Mouse (Mus musculus): ENCODE measurements around the gene Sipa1l1.

DNA sequence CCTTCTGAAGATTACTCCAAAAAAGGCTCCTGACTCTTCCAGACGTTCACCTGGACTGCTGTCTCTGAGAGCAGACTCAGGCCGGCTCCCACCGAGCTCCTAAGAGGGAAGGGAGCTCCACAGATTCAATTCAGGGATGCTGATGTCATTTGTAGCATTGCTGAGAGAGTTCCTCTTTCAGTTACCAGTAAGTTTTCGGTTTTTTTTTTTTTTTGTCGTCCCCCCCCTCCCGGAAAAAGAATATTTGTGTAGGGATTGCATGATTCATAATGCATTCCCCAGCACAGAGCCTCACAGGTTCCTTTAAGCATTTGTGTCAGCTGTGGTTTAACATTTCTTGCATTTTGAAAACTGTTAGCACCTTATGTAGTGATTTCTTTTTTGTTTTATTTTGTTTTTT is 71.6 kb downstream of the Sipa1l1 start:
- TF ChIP-seq TAL1 (conservative IDR thresholded peaks at IDR 0.05; ENCODE audit: low read depth, low read length), result no peak
- TF ChIP-seq CTCF (IDR thresholded peaks at IDR 0.05; ENCODE audit: low read depth, low read length), result no peak
- no peak for TF ChIP-seq GATA2 (IDR thresholded peaks at IDR 0.05; ENCODE audit: borderline replicate concordance, low read depth, low read length)

Measured in G1E (cell line).